Mouse (Mus musculus): ENCODE data around the gene Llgl1. TPM values are rescaled to one million over a fixed set of nuclear protein-coding genes. Genes with fewer than 3 reads are reported as not detected.

The Llgl1 gene
- polyA plus RNA-seq, 1 experiment from 2014 or later: 49.7 TPM

DNA sequence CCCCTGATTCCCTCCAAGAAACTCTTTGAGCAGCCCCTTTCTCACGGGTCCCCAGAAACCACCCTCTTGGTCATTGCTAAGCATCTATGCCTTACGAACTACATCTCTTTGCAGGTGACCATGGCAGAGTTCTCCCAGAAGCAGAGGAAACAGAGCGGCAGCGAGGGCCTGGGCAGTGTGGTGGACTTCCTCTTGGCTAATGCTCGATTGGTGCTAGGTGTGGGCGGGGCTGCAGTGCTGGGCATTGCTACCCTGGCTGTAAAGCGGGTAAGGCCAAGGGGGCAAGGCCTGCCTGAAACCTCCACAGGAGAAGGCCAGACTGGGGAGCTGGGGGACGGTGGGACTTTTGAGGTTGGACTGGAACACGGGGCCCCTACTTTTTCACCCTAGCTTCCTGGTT lies 30.6 kb downstream of the Llgl1 start:
- Histone ChIP-seq H3K4me2 (ENCODE audit: low read depth, low read length) (no peak overlapping the region), H3K9ac (ENCODE audit: low read depth, low read length) (no peak overlapping the region), H3K4me1 (ENCODE audit: control insufficient read depth, insufficient read depth, low read length) (peaks cover 19% of the 10 kb centered on the region), H3K27ac (replicated peaks; ENCODE audit: low read depth, low read length) (no peak overlapping the region), H3K9me3 (ENCODE audit: control insufficient read depth, low read length) (no peaks in the 10 kb centered on the region), H3K27me3 (replicated peaks; ENCODE audit: control insufficient read depth, insufficient read depth, low read length) (no peaks in the 10 kb centered on the region), H3K4me3 (ENCODE audit: low read depth, low read length) (no peak overlapping the region), H3K36me3 (ENCODE audit: control insufficient read depth, insufficient read depth, low read length) (peaks cover 38% of the 10 kb centered on the region)
- WGBS: 87% methylated on average over 7 of the region's 9 CpGs
- no peak for ATAC-seq (ENCODE audit: low read depth)
- DNase-seq (ENCODE audit: low spot score): no peak

DNA sequence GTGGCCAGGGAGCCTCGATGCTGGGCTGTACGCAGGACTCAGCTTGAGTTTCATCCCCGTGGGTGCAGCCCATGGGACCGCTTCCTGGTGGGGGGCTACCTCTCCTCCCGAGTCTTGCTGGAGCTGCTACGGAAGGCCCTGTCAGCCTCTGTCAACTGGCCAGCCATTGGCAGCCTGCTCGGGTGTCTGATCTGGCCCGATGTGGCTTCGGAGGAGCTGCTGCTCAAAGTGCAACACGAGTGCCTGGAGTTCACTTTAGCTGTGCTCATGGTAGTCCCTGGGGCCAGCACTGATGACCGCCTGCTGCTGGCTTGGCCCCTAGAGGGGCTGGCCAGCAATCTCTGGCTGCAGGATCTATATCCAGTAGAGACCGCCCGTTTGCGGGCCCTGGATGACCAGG lies 31.7 kb downstream of the Llgl1 start:
- H3K27ac ChIP-seq (replicated peaks; ENCODE audit: low read depth, low read length): no peak overlapping the region
- no peak overlapping the region for H3K4me2 ChIP-seq (ENCODE audit: low read depth, low read length)
- 93% methylated on average over 14 of the region's 14 CpGs for WGBS
- H3K4me3 ChIP-seq (ENCODE audit: low read depth, low read length): no peak overlapping the region
- ATAC-seq (ENCODE audit: low read depth): no peak
- no peaks in the 10 kb centered on the region for H3K27me3 ChIP-seq (replicated peaks; ENCODE audit: control insufficient read depth, insufficient read depth, low read length)
- DNase-seq (ENCODE audit: low spot score): no peak
- no peaks in the 10 kb centered on the region for H3K9me3 ChIP-seq (ENCODE audit: control insufficient read depth, low read length)
- H3K9ac ChIP-seq (ENCODE audit: low read depth, low read length): no peak overlapping the region
- H3K4me1 ChIP-seq (ENCODE audit: control insufficient read depth, insufficient read depth, low read length): peaks cover 16% of the 10 kb centered on the region
- H3K36me3 ChIP-seq (ENCODE audit: control insufficient read depth, insufficient read depth, low read length): peaks cover 38% of the 10 kb centered on the region

DNA sequence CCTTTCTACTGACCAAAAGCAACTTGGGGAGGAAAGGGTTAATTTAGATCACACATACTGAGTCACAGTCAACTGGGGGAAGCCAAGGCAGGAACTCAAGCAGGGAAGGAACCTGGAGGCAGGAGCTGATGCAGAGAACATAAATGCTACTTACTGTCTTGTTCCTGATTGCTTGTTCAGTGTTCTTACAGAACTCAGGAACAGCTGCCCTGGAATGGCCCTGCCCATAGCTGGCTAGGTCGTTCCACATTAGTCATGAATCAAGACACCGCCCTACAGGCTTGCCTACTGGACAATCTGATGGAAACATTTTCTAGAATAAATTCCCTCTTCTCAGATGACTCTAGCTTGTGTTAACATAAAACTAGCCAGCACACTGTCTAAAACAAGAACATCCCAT lies 34.7 kb downstream of the Llgl1 start:
- Histone ChIP-seq H3K4me3 (ENCODE audit: low read depth, low read length) (no peak overlapping the region), H3K4me1 (ENCODE audit: control insufficient read depth, insufficient read depth, low read length) (0 out of 2 replicates have a peak, but pooled peaks cover 5% of the 10 kb centered on the region), H3K9ac (ENCODE audit: low read depth, low read length) (no peak overlapping the region), H3K4me2 (ENCODE audit: low read depth, low read length) (no peak overlapping the region), H3K27me3 (replicated peaks; ENCODE audit: control insufficient read depth, insufficient read depth, low read length) (no peaks in the 10 kb centered on the region), H3K9me3 (ENCODE audit: control insufficient read depth, low read length) (no peaks in the 10 kb centered on the region), H3K36me3 (ENCODE audit: control insufficient read depth, insufficient read depth, low read length) (peaks cover 46% of the 10 kb centered on the region), H3K27ac (replicated peaks; ENCODE audit: low read depth, low read length) (no peak overlapping the region)
- DNase-seq (ENCODE audit: low spot score): no peak
- ATAC-seq (ENCODE audit: low read depth): no peak
- WGBS: 66% methylated on average over 2 of the region's 2 CpGs

DNA sequence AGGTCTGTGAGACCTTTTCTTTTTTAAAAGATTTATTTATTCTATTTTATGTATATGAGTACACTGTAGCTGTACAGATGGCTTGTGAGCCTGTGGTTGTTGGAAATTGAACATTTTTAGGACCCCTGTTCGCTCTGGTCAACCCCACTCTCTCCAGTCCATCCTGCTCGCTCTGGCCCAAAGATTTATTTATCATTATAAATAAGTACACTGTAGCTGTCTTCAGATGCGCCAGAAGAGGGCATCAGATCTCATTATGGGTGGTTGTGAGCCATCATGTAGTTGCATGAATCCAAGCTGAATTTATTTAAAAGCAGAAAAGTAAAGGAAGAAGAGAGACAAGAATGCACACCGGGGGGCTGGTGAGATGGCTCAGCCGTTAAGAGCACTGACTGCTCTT lies 35.7 kb downstream of the Llgl1 start:
- H3K4me1 ChIP-seq (ENCODE audit: control insufficient read depth, insufficient read depth, low read length): no peaks in the 10 kb centered on the region
- ATAC-seq (ENCODE audit: low read depth) (no peak), DNase-seq (ENCODE audit: low spot score) (no peak)
- no peak overlapping the region for H3K9ac ChIP-seq (ENCODE audit: low read depth, low read length)
- H3K27ac ChIP-seq (replicated peaks; ENCODE audit: low read depth, low read length): no peak overlapping the region
- H3K36me3 ChIP-seq (ENCODE audit: control insufficient read depth, insufficient read depth, low read length): peaks cover 56% of the 10 kb centered on the region
- no peak overlapping the region for H3K4me2 ChIP-seq (ENCODE audit: low read depth, low read length)
- no peak overlapping the region for H3K4me3 ChIP-seq (ENCODE audit: low read depth, low read length)
- WGBS: 75% methylated on average over 5 of the region's 5 CpGs
- no peaks in the 10 kb centered on the region for H3K27me3 ChIP-seq (replicated peaks; ENCODE audit: control insufficient read depth, insufficient read depth, low read length)
- H3K9me3 ChIP-seq (ENCODE audit: control insufficient read depth, low read length): no peaks in the 10 kb centered on the region

DNA sequence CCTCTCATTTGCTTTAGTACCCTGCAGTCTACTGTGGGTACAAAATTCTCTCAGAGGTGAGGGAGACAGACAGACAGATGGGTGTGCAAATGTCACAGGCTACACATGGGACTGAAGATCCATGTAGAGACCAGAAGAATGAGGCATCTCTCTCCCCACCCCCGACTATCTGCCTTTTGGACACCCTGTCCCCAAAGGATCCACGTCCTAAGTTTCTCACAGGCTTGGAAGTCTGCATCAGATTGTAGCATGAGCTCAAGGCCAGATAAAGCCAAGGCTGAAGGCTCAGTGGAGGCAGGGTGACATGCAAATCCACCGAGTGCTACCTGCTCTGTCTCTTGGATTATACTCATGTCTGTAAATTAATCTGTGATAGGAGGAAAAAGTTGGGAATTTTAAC lies 37.0 kb downstream of the Llgl1 start:
- ATAC-seq (ENCODE audit: low read depth) (no peak), DNase-seq (ENCODE audit: low spot score) (no peak)
- 87% methylated on average over 3 of the region's 3 CpGs for WGBS
- Histone ChIP-seq H3K9ac (ENCODE audit: low read depth, low read length) (no peak overlapping the region), H3K9me3 (ENCODE audit: control insufficient read depth, low read length) (no peaks in the 10 kb centered on the region), H3K27me3 (replicated peaks; ENCODE audit: control insufficient read depth, insufficient read depth, low read length) (no peaks in the 10 kb centered on the region), H3K36me3 (ENCODE audit: control insufficient read depth, insufficient read depth, low read length) (peaks cover 58% of the 10 kb centered on the region), H3K4me3 (ENCODE audit: low read depth, low read length) (no peak overlapping the region), H3K4me1 (ENCODE audit: control insufficient read depth, insufficient read depth, low read length) (no peaks in the 10 kb centered on the region), H3K4me2 (ENCODE audit: low read depth, low read length) (no peak overlapping the region), H3K27ac (replicated peaks; ENCODE audit: low read depth, low read length) (no peak overlapping the region)

DNA sequence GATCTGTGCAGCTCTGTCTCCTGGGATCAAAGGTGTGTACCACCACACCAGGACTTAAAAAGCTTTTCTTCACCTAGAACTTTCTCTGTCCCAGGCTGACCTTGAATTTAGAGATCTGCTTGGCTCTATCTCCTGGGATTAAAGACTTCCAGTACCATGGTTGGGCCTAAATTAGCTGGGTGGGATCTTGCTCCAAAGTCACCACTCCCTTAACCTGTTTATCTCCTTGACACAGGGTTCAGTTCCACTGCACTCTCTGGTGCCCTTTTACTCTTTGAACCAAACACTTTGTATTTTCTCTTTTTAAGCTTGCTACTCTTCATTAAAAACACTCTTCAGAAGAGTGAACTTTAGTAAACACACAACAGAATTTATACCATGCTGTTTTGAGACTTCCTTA lies 37.9 kb downstream of the Llgl1 start:
- no peak overlapping the region for H3K9ac ChIP-seq (ENCODE audit: low read depth, low read length)
- no peaks in the 10 kb centered on the region for H3K9me3 ChIP-seq (ENCODE audit: control insufficient read depth, low read length)
- H3K4me1 ChIP-seq (ENCODE audit: control insufficient read depth, insufficient read depth, low read length): no peaks in the 10 kb centered on the region
- no peak overlapping the region for H3K4me3 ChIP-seq (ENCODE audit: low read depth, low read length)
- H3K27me3 ChIP-seq (replicated peaks; ENCODE audit: control insufficient read depth, insufficient read depth, low read length): no peaks in the 10 kb centered on the region
- ATAC-seq (ENCODE audit: low read depth) (no peak), DNase-seq (ENCODE audit: low spot score) (no peak)
- no peak overlapping the region for H3K27ac ChIP-seq (replicated peaks; ENCODE audit: low read depth, low read length)
- H3K36me3 ChIP-seq (ENCODE audit: control insufficient read depth, insufficient read depth, low read length): peaks cover 57% of the 10 kb centered on the region
- H3K4me2 ChIP-seq (ENCODE audit: low read depth, low read length): no peak overlapping the region

DNA sequence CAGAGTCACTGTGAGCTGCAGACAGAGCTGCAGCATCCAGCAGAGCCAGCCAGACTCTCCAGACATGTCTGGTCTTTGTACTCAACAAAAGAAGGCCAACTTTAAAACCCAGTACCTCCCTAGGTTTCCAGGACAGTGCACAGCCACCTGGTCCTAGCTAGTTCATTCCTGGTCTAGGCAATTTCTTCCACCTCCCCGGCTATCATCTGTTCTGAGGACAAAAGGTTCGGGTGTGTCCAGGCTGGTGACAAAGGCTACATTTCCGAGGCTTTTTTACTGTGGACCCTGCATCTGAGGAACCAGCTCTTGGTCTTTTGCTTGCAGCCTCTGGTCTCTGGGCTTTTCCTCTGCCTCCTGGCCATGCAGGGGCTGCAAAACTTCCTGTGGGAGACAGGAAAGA lies 40.8 kb downstream of the Llgl1 start:
- Histone ChIP-seq H3K4me3 (ENCODE audit: low read depth, low read length) (no peak overlapping the region), H3K27me3 (replicated peaks; ENCODE audit: control insufficient read depth, insufficient read depth, low read length) (no peaks in the 10 kb centered on the region), H3K4me2 (ENCODE audit: low read depth, low read length) (no peak overlapping the region), H3K4me1 (ENCODE audit: control insufficient read depth, insufficient read depth, low read length) (no peaks in the 10 kb centered on the region), H3K9me3 (ENCODE audit: control insufficient read depth, low read length) (no peaks in the 10 kb centered on the region), H3K36me3 (ENCODE audit: control insufficient read depth, insufficient read depth, low read length) (peaks cover 61% of the 10 kb centered on the region), H3K27ac (replicated peaks; ENCODE audit: low read depth, low read length) (no peak overlapping the region), H3K9ac (ENCODE audit: low read depth, low read length) (no peak overlapping the region)
- 81% methylated on average over 3 of the region's 3 CpGs for WGBS
- ATAC-seq (ENCODE audit: low read depth) (no peak), DNase-seq (ENCODE audit: low spot score) (no peak)

DNA sequence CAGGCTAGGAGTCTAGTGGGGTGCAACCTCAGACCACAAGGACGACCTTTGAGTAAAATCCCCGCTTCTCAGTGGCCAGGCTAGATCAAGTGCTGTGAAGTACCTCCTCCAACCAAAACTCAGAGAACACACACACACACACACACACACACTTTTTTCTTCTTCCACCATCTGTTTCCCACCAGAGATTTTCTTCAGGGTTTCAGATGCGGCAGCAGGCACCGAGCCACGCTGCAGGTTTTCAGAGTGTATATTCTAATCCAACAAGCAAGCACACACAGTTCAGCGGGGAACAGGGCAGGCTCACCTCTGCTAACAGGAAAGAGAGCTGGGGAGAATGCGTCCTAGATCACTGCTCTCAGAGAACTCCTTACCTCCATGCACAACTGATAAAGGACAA lies 56.0 kb downstream of the Llgl1 start:
- Histone ChIP-seq H3K4me1 (ENCODE audit: control insufficient read depth, insufficient read depth, low read length) (no peaks in the 10 kb centered on the region), H3K36me3 (ENCODE audit: control insufficient read depth, insufficient read depth, low read length) (peaks cover 87% of the 10 kb centered on the region), H3K9me3 (ENCODE audit: control insufficient read depth, low read length) (no peaks in the 10 kb centered on the region), H3K4me2 (ENCODE audit: low read depth, low read length) (no peak overlapping the region), H3K9ac (ENCODE audit: low read depth, low read length) (no peak overlapping the region), H3K27ac (replicated peaks; ENCODE audit: low read depth, low read length) (no peak overlapping the region), H3K4me3 (ENCODE audit: low read depth, low read length) (no peak overlapping the region), H3K27me3 (replicated peaks; ENCODE audit: control insufficient read depth, insufficient read depth, low read length) (no peaks in the 10 kb centered on the region)
- ATAC-seq (ENCODE audit: low read depth): no peak
- DNase-seq (ENCODE audit: low spot score): no peak
- 95% methylated on average over 7 of the region's 7 CpGs for WGBS

DNA sequence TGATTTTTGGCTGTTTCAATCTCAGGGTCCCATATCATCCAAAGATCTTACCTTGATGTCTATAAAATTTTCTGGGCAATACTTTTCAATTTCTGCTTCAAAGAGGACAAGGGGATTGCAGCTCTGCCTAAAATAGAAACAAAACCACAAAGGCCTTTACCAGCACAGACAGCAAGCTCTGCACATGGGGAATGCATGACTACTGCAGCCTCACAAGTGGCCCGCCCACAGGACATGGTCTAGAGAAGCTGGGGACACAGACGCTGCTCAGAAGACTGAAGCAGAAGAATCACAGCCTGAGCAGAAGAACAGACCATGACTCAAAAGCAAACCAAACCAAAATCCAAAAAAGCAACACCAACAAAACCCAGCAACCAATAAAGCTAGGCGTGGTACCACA lies 62.2 kb downstream of the Llgl1 start:
- Histone ChIP-seq H3K4me3 (ENCODE audit: low read depth, low read length) (no peak overlapping the region), H3K27ac (replicated peaks; ENCODE audit: low read depth, low read length) (no peak overlapping the region), H3K36me3 (ENCODE audit: control insufficient read depth, insufficient read depth, low read length) (peaks cover 57% of the 10 kb centered on the region), H3K9ac (ENCODE audit: low read depth, low read length) (no peak overlapping the region), H3K4me2 (ENCODE audit: low read depth, low read length) (no peak overlapping the region), H3K4me1 (ENCODE audit: control insufficient read depth, insufficient read depth, low read length) (no peaks in the 10 kb centered on the region), H3K9me3 (ENCODE audit: control insufficient read depth, low read length) (no peaks in the 10 kb centered on the region), H3K27me3 (replicated peaks; ENCODE audit: control insufficient read depth, insufficient read depth, low read length) (no peaks in the 10 kb centered on the region)
- no peak for ATAC-seq (ENCODE audit: low read depth)
- 85% methylated on average over 3 of the region's 3 CpGs for WGBS
- DNase-seq (ENCODE audit: low spot score): no peak

All from embryonic facial prominence, embryonic 14.5 days (tissue).